Mouse (Mus musculus) left cerebral cortex, adult 18-20 months (tissue): Measurements from ENCODE around the gene Dolpp1. TPM values are rescaled to one million over a fixed set of nuclear protein-coding genes. Genes with fewer than 3 reads are reported as not detected.
"Not testable (repeated sequence)": the region's sequence is repeated elsewhere in the genome, so short reads cannot be mapped to it uniquely, and the experiment has no call there.

Source experiments
- DNase-seq, 2 experiments: peaks; one replicate each; pipeline ENCODE4 v3.0.0; 2021 to 2022; ENCODE audit warnings: low spot score in 2 of 2, mixed read lengths in 1 of 2
- total RNA-seq, 2 experiments: library from RNA; stranded (reverse); gene quantifications; 2 replicates each; pipeline ENCODE4 v1.2.3; 2021

Dolpp1 gene
- total RNA-seq, 2 experiments from 2014 or later = 24.2 to 27.5 TPM

- DNase-seq = no peak
These were observed 16.5 kb downstream of the Dolpp1 start for GRCm38 (mm10) chr2:30408452-30409100.

DNA sequence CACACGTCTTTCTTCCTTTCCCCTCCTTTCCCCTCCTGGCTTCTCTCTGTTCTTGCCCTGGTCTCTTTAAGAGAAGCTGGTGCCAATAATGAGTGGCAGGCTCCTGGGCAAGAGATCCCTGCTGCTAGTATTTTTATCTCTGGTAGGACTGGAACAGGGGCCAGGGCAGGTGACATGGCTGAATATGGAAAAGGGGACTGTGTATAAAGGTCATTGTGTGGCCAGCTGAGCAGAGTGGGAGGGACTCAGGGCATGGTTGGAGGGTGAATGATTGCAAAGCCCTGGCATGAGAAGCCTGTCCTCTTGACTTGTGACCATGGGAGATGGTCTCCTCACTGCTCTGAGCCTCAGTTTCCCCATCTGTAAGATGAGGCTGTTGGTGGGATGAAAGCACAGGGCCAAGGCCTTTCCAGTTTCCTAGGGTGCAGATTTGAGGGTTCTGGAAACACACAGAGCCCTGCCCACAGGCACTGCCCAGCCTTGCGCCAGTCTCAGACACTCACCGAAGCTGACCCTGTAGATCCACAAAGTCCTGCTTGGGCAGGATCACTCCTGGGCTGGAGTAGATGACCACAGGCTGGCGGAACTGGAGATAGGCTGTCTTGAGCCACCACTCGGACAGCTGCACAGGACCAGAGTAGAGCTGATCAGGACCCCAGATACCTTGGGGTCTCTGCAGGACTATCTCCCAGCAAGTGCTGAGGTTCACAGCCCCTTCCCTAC lies 17.6 kb downstream of the Dolpp1 start:
- DNase-seq = no peak

DNA sequence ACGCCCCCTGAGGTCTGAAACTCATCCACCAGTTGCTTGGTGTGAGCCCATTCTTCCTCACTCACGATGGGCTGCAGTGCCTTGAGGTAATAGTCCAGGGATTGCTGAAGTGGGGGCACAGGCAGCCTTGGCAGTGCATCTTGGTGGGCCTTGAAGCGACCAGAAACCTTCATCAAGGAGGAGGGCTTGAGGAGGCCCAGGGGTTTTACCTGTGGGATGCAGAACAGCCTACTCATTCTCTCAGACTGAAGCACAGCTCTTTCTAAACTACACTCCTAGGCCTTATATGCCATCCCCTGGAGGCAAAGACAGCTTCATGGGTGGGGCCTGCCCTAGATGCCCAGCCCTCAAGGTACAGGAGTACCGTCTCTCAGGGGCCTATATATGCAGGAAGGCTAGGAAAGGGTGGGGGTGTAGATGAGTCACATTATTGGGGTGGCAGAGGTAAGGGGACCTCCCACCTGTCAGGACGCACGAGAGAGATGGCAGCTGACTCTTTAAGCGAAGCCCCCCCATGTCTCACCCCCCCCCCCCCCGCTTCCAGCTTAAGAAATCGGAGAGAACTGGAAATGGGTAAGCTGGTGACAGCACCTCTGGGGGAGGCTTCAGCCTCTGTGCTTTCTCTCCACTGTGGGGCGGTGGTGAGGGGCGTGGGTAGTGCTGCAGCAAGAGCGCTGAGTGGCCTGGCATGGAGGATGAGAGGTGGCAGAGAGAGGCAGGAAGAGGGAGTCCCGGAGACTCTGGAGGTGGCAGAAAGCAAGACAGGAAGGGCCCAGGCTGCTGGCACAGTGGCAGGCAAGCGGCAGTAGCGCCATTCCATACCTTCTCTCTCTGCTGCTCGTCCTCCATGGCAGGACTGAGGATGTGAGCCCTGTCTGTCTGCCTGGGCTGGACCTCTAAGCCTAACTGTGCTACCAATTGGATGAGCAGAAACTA lies 21.3 kb downstream of the Dolpp1 start:
- DNase-seq = peak; percentile 69 to 81

DNA sequence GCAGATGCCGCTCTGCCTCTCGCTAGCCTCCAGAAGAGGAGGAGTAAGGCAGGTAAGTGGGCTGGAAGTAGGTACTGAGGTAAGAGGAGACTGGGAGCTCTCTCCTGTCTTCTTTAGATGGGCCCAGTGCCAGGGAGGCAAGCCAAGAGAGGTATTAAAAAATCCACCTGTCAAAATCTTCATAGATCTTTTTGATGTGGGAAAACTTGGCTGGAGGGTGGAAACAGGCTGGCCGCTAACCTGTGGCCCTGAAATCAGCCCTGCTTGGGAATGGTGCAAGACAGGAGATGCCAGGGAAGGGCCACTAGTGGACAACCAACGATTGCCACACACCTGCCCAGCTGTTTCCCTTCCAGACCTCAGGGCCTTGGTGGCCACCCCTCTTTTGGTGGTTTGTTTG lies 22.0 kb downstream of the Dolpp1 start:
- no peak for DNase-seq

DNA sequence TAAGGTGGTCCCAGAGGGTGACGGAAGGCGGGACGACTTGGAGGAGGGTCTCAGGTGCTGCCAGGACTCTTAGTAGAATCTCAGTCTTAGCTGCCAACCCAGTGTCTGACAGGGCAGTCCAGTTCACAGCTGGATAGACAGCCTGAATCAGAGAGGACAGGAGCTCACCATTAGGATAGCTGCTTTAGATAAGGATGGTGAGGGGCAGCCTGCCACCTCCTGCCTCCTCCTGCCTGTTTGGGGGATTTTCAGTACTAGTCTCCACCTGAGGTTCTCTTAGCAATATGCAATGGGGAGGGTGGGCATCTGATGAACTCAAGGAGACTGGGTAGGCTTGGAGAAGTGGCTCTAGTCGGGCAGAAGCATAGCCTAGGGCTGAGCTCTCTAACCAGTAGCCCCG lies 22.6 kb downstream of the Dolpp1 start:
- DNase-seq = no peak

GRCm38 (mm10) chr2:30415157-30415935 lies 23.3 kb downstream of the Dolpp1 start, which contains the start of gene Crat:
Crat (minus strand) TSS chr2:30415813.
- DNase-seq = peak; percentile 87 to 91

- peak; percentile 88 to 93 for DNase-seq
These were observed 24.0 kb downstream of the Dolpp1 start, which contains the start of gene Ptpa for GRCm38 (mm10) chr2:30415936-30416648. Ptpa (plus strand) TSS chr2:30416039.

- DNase-seq = no peak
These were observed 24.6 kb downstream of the Dolpp1 start for GRCm38 (mm10) chr2:30416649-30416965.

GRCm38 (mm10) chr2:30417154-30417553 lies 25.1 kb downstream of the Dolpp1 start:
- DNase-seq = not testable (repeated sequence)

DNA sequence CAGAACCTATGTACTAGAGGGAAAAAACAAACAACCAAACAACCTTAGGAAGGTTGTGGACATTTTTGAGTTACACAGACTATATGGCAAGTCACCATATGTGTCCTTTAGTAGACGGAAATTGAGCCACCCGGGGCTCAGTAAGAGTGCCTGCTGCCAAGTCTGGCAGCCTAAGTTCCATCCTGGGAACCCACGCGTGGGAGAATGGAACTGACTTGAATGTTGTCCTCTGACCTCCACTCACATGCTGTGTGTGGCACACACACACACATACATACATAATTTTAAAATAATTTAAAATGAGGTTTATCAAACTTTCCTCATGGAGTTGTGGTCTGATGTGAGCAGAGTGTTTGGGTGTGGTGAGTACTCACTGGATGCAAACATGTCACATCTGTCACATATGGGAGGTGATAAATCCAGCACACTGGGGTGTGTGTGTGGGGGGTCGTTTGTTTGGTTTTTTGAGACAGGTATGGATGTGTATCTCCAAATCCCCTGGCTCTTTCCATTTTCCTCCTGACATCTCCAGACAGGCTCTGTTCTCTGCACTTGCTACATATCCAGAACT lies 25.6 kb downstream of the Dolpp1 start:
- no peak for DNase-seq

GRCm38 (mm10) chr2:30418259-30418658 lies 26.2 kb downstream of the Dolpp1 start:
- no peak for DNase-seq

DNA sequence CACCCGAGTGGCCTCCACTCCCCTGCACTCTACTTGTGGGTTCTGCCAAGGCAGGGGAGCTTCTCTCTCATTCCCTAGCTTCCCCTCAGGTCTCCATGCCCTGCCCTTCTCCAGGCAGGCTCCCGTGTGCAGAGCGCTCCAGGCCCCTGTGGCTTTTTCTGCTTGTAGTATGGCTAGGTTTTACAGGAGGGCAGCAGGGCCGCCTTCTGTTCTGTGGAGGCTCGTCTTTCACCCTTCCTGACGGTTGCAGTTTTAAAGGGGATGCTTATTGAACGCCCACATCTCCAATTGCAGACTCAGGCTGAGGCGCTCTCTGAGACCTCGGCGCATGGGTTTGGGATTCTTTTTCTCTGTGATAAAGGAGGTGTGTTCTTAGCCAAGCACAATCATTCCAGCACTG lies 27.1 kb downstream of the Dolpp1 start:
- no peak for DNase-seq

- DNase-seq = no peak
These were observed 29.4 kb downstream of the Dolpp1 start for GRCm38 (mm10) chr2:30421432-30421831.

DNA sequence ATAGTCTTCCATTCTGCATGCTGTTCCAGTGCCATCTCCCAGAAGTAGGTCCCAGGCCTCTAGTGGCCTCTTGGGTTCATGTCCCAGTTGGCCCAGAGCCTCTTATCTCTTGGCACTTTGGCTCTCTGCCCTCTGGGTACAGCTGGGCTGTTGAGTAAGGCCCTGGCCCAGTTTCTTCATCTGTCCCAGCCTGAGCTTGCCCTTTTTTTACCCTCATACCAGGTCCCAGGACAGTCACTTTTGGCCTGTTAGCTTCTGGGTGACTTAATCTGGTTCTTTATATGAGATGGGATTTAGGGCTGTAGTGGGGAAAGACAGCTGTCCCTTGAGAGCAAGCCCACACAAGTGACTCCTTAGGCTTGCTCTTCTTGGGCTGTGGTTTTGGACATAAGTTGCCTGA lies 37.1 kb downstream of the Dolpp1 start:
- DNase-seq = no peak

DNA sequence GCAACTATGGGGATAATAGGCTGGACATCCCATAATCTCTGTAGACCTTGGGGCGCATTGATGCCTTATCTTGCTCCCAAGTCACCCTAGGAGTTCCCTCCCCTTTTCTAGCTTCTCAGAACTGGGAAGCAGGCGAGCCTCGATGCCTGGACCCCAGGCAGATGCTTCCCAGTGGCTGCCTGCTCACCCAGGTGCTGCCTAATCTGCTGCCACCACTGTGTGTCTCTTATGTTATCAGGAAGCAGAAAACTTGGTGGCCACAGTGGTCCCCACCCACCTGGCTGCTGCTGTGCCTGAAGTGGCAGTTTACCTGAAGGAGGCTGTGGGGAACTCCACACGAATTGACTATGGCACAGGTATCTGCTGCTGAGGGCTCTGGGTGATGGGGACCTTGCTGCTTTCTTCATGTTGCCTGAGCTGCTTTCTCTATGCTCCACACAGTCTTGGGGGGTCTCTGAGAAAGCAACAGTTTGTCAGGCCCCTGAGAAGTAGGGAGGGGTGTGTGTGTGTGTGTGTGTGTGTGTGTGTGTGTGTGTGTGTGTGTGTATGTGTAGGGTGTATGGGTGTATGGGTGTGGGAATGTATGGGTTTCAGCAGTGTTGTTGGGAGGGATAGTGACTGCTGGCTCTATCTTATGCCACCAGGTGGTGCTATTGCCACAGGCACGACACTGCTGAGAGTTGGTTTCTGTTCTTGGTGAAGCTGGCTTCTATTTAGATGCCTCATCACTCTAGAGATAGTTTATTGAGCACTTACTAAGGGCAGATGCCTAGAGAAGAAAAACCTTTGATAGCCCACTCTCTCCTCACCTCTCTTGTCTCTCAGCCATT lies 43.5 kb downstream of the Dolpp1 start:
- DNase-seq = peak; percentile 64 to 76

DNA sequence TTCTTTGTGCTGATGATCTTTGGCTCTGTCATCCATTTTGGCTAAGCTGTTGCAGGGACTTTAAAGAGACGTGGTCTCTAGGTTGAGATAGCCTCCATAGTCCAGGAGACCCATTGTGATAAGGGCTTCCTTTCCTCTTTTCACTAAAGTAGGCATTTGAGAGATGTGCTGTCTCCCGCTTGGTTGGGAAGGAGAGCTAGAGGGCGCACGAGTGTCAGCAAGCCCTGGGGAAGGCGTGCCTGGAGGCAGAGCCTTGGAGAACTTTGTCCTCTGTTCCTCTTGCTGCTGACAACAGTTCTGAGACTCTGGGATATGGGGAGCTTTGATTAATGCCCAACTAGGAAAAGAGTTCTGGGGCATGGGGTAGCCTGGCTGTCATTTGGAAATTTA lies 44.1 kb downstream of the Dolpp1 start:
- no peak for DNase-seq

DNA sequence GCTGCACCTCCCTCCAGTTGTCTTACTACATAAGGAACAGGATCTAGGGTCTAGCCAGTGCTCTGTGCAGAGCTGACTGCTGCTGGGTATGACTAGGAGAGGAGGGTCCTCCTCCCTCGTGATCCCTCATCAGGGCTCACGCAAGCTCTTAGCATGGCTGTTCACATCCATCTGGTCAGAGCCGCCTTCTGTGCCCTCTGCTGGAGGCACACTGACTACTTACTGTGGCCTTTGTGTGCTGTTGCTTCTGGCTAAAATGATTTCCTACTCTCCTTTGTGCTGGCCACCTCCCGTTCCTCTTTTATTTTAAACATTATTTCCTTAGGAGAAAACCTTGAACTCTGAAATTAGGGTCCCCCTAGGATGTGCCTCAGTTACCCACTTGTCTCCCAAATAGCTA lies 44.8 kb downstream of the Dolpp1 start:
- no peak for DNase-seq

- no peak for DNase-seq
These were observed 45.7 kb downstream of the Dolpp1 start for GRCm38 (mm10) chr2:30437791-30438190.

DNA sequence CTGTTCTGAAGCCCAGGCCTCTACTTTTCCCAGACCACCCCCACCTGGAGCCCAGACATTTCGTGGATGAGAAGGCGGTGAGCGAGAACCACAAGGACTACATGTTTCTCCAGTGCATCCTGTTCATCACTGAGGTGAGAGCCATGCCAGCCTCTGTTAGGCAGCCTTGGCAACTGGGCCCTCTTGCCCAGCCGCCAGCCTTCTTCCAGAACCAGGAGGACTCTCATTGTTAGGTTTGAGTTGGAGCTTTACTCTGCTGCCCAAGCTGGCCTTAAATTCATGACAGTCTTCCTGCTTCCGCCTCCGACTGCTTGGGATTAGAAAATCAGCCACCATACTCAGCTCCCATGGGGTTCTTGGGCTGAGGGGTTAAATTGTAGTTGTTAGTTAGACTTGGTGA lies 47.6 kb downstream of the Dolpp1 start:
- no peak for DNase-seq
